Mouse (Mus musculus): Measurements from ENCODE around the gene Dbh.

- TF ChIP-seq MAZ (IDR thresholded peaks at IDR 0.05; ENCODE audit: low read depth, low read length): no peak
- TF ChIP-seq CTCF (IDR thresholded peaks at IDR 0.05 in 2 of 3, conservative IDR thresholded peaks at IDR 0.05 in 1 of 3; ENCODE audit: control insufficient read depth in 1 of 3, insufficient read depth in 1 of 3, low read depth in 2 of 3, low read length in 3 of 3, poor library complexity in 1 of 3, severe bottlenecking in 1 of 3): no peak
- no peak for TF ChIP-seq SIN3A (IDR thresholded peaks at IDR 0.05; ENCODE audit: low read length)
- TF ChIP-seq USF2 (IDR thresholded peaks at IDR 0.05; ENCODE audit: borderline replicate concordance in 1 of 2, insufficient read depth in 1 of 2, low read depth in 1 of 2, low read length in 2 of 2): no peak
- TF ChIP-seq MYC (IDR thresholded peaks at IDR 0.05; ENCODE audit: low read depth, low read length): no peak
- no peak for TF ChIP-seq POLR2A (IDR thresholded peaks at IDR 0.05; ENCODE audit: control insufficient read depth in 1 of 2, insufficient read depth in 1 of 2, low read depth in 1 of 2, low read length in 2 of 2, poor library complexity in 1 of 2)
- TF ChIP-seq TAL1 (IDR thresholded peaks at IDR 0.05; ENCODE audit: low read length): no peak
Observed at GRCm38 (mm10) chr2:27118452-27118851, 46.6 kb upstream of the Dbh start.

Data from MEL (cell line).